Mouse (Mus musculus): ENCODE results near the gene Ly6g6f.

- no peak for TF ChIP-seq POLR2AphosphoS5 (IDR thresholded peaks at IDR 0.05; ENCODE audit: insufficient replicate concordance, low read depth, low read length)
- no peak for TF ChIP-seq CTCF (IDR thresholded peaks at IDR 0.05; ENCODE audit: low read depth, low read length)
- no peak for TF ChIP-seq TAL1 (conservative IDR thresholded peaks at IDR 0.05; ENCODE audit: low read depth, low read length)
These were observed 24.1 kb downstream of the Ly6g6f start for GRCm38 (mm10) chr17:35061299-35061698.

All from G1E (cell line).